Mouse (Mus musculus) embryonic fibroblast, embryonic 13.5 days (primary cell): ENCODE data around the gene Tril.

Source experiments
- CTCF ChIP-seq: IDR thresholded peaks from 2 replicates; pipeline ENCODE4 v1.5.1; 2011; ENCODE audit warnings: mild to moderate bottlenecking, control low read depth, low read length, moderate library complexity, borderline replicate concordance; ENCODE audit not compliant: insufficient read depth
- POLR2A ChIP-seq: IDR thresholded peaks from 2 replicates; pipeline ENCODE4 v1.6.1; 2011; ENCODE audit warnings: low read depth, mild to moderate bottlenecking, control low read depth, low read length, moderate library complexity

GRCm38 (mm10) chr6:53801893-53802286 is 18.7 kb downstream of the Tril start:
- TF ChIP-seq CTCF (no peak), POLR2A (no peak)
